Mouse (Mus musculus) megakaryocyte, embryonic 14.5 days (primary cell): Measurements from ENCODE around the gene Mrps21.
"Not testable (repeated sequence)": the region's sequence is repeated elsewhere in the genome, so short reads cannot be mapped to it uniquely, and the experiment has no call there.

Source experiments
- FLI1 ChIP-seq: IDR thresholded peaks from 2 replicates; pipeline ENCODE4 v1.6.1; 2012; ENCODE audit warnings: low read length, inconsistent platforms, mixed read lengths
- GATA1 ChIP-seq: IDR thresholded peaks from 3 replicates; pipeline ENCODE4 v1.6.1; 2012; ENCODE audit warnings: mixed read lengths, low read length, inconsistent platforms, borderline replicate concordance

GRCm38 (mm10) chr3:95893606-95894316 is 22.4 kb upstream of the Mrps21 start, which contains the start of gene Aph1a:
- not testable (repeated sequence) for TF ChIP-seq GATA1, FLI1
